Mouse (Mus musculus): Measurements from ENCODE around the gene Pbp2.

DNA sequence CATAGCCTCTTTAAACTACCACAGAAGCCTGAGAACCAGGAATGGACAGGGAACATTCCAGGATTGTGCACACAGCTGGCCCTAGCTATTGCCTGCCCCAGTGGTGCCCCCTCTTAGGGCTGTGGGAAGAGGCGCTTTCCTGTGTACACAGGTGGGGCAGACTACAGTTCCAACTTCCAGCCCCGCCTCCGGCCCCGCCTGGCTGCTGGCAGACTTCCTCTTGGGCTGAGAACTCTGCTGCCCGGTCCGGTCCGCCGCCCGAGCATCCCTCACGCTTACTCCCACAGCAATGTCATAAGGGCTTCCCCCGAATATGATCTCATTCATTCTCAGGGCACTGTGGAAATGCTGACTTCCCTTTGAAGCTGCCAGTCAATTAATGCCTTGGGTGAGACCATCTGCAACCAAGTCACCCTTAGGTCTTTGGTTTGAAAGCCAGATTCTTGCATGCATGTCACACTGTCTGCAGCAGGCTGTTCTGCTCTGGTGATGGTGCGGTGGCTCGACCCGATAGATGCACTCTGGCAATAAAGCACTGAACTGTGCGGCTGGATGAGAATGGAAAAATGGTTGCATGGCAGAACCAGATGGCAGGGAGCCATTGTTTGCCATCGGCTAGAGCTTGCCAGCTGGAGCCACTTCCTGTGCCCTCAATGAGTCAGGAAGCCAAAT, 13.2 kb upstream of the Pbp2 start:
- TF ChIP-seq CTCF (conservative IDR thresholded peaks at IDR 0.05; ENCODE audit: insufficient read depth, insufficient read length, low read depth, low read length) = no peak
- TF ChIP-seq POLR2A (IDR thresholded peaks at IDR 0.05; ENCODE audit: low read depth, low read length) = no peak
